Mouse (Mus musculus) hindbrain, embryonic 13.5 days (tissue): ENCODE results near the gene Hist2h2ab. TPM values are rescaled to one million over a fixed set of nuclear protein-coding genes. Genes with fewer than 3 reads are reported as not detected.
A peak's percentile ranks its signal among the peaks of the same experiment; 100 is the strongest.
"Not testable (repeated sequence)": the region's sequence is repeated elsewhere in the genome, so short reads cannot be mapped to it uniquely, and the experiment has no call there.

ENCODE experiments used
- ATAC-seq: fragments of 200-750 bp; cut with Nextera tagmentation; 2 replicates; pipeline ENCODE4 v1.8.0; 2017; ENCODE audit warnings: moderate TSS enrichment; ENCODE audit not compliant: low FRiP score
- H3K27ac ChIP-seq: fragments of 300-500 bp; sonication (generic); 2 replicates; pipeline ENCODE4 v1.5.1; 2015; ENCODE audit warnings: inconsistent platforms, mild to moderate bottlenecking, moderate library complexity
- H3K27me3 ChIP-seq: fragments of 300-500 bp; sonication (generic); 2 replicates; pipeline ENCODE4 v1.6.1; 2015; ENCODE audit warnings: mild to moderate bottlenecking, inconsistent platforms
- H3K36me3 ChIP-seq: fragments of 300-500 bp; sonication (generic); 2 replicates; pipeline ENCODE4 v1.6.1; 2015; ENCODE audit warnings: mild to moderate bottlenecking, inconsistent platforms
- H3K4me1 ChIP-seq: fragments of 300-500 bp; sonication (generic); replicated peaks from 2 replicates; pipeline ENCODE4 v1.6.1; 2015; ENCODE audit warnings: inconsistent platforms
- H3K4me2 ChIP-seq: fragments of 300-500 bp; sonication (generic); 2 replicates; pipeline ENCODE4 v1.6.1; 2015; ENCODE audit warnings: inconsistent platforms, mild to moderate bottlenecking, moderate library complexity
- H3K4me3 ChIP-seq: fragments of 300-500 bp; sonication (generic); 2 replicates; pipeline ENCODE4 v1.5.1; 2015; ENCODE audit warnings: mild to moderate bottlenecking, inconsistent platforms
- H3K9ac ChIP-seq: fragments of 300-500 bp; sonication (generic); 2 replicates; pipeline ENCODE4 v1.6.1; 2015; ENCODE audit warnings: mild to moderate bottlenecking, inconsistent platforms
- H3K9me3 ChIP-seq: fragments of 300-500 bp; sonication (generic); 2 replicates; pipeline ENCODE4 v1.6.1; 2016; ENCODE audit warnings: inconsistent platforms
- WGBS: fragments of 180-500 bp; shearing (Covaris S2); methylation state at CpG from one replicate; pipeline ENCODE4 v1.1.7; 2015; 5-methylcytosine and 5-hydroxymethylcytosine counted together
- microRNA-seq: library from miRNA; unstranded; fragments of <30 nt; microRNA quantifications from one replicate; pipeline ENCODE4, GENCODE M21; 2016
- polyA plus RNA-seq: library from polyadenylated mRNA; unstranded; fragments of >200 nt; fragmentation: Nextera tagmentation; extraction: Ambion mirVana; gene quantifications from 2 replicates; pipeline ENCODE4 v1.2.1, GENCODE M21; 2015

Gene Hist2h2ab
- polyA plus RNA-seq, 1 experiment from 2014 or later, result not detected

DNA sequence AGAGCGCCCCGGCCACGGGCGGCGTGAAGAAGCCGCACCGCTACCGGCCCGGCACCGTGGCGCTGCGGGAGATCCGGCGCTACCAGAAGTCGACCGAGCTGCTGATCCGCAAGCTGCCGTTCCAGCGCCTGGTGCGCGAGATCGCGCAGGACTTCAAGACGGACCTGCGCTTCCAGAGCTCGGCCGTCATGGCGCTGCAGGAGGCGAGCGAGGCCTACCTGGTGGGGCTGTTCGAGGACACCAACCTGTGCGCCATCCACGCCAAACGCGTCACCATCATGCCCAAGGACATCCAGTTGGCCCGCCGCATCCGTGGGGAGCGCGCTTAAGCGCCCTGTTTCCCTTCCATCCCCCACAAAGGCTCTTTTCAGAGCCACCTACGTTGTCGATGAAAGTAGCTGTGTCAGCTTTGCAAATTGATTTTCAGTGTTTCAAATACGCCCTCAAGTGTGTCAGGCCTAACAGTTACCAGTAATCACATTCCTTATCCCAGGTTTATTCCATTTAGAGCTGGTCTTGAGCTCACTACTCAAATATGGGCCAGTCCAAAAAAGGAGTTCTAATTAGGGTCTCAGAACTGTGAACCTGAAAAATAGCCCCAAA is 49.2 kb downstream of the Hist2h2ab start:
- ATAC-seq, result peak; percentile 55
- H3K27me3 ChIP-seq, H3K36me3 ChIP-seq, H3K9me3 ChIP-seq: not testable (repeated sequence)
- WGBS, result under 1% methylated on average over 13 of the region's 44 CpGs
- Histone ChIP-seq H3K9ac (peak overlapping the region; percentile 67), H3K4me3 (peak overlapping the region; percentile 54), H3K4me2 (peak overlapping the region; percentile 84), H3K27ac (peak overlapping the region; percentile 96), H3K4me1 (peaks cover 23% of the 10 kb centered on the region)

Small RNA genes within 50 kb of the gene (microRNA-seq; reads per million reads assigned to microRNA genes)
- gene Gm44492 (not detected), gene Gm47311 (not detected), gene Gm47313 (not detected)

Other genes with a start within 250 kb of the Hist2h2ab start
- 59.5 and 65.4 TPM in 2 replicates for gene Plekho1, start 223.9 kb upstream of the Hist2h2ab start, polyA plus RNA-seq
- gene Vps45, start 161.4 kb upstream of the Hist2h2ab start, polyA plus RNA-seq, result 62.9 and 64.0 TPM in 2 replicates
- gene Otud7b, start 115.3 kb upstream of the Hist2h2ab start, polyA plus RNA-seq, result 11.0 and 13.6 TPM in 2 replicates
- 11.5 and 12.8 TPM in 2 replicates for gene Mtmr11, start 57.9 kb upstream of the Hist2h2ab start, polyA plus RNA-seq
- 149 and 151 TPM in 2 replicates for gene Sf3b4, start 47.5 kb upstream of the Hist2h2ab start, polyA plus RNA-seq
- gene Sv2a, start 38.7 kb upstream of the Hist2h2ab start, polyA plus RNA-seq, result 84.0 and 88.7 TPM in 2 replicates
- gene Bola1, start 156 bp upstream of the Hist2h2ab start, polyA plus RNA-seq, result 64.0 and 65.6 TPM in 2 replicates
- gene Hist2h2ac, start 1.0 kb downstream of the Hist2h2ab start, polyA plus RNA-seq, result 3.1 and 3.6 TPM in 2 replicates
- 4.3 TPM in 2 replicates for gene Hist2h2be, start 1.3 kb downstream of the Hist2h2ab start, polyA plus RNA-seq
- 4.1 and 5.3 TPM in 2 replicates for gene Hist2h3c2, start 19.3 kb downstream of the Hist2h2ab start, polyA plus RNA-seq
- gene Hist2h2aa2, start 20.4 kb downstream of the Hist2h2ab start, polyA plus RNA-seq, result 64.9 and 67.2 TPM in 2 replicates
- gene Hist2h2aa1, start 25.6 kb downstream of the Hist2h2ab start, polyA plus RNA-seq, result 15.6 and 29.2 TPM in 2 replicates
- gene Hist2h3c1, start 26.8 kb downstream of the Hist2h2ab start, polyA plus RNA-seq, result 0.62 TPM in 1 of 2 replicates, not detected in the other
- gene Hist2h4, start 43.4 kb downstream of the Hist2h2ab start, polyA plus RNA-seq, result 5.2 and 6.1 TPM in 2 replicates
- gene Hist2h3b, start 48.8 kb downstream of the Hist2h2ab start, polyA plus RNA-seq, result 19.6 and 22.4 TPM in 2 replicates
- 2.7 and 3.4 TPM in 2 replicates for gene Hist2h2bb, start 49.9 kb downstream of the Hist2h2ab start, polyA plus RNA-seq
- 1.5 and 1.7 TPM in 2 replicates for gene Fcgr1, start 74.1 kb downstream of the Hist2h2ab start, polyA plus RNA-seq
- gene BC107364, start 232.4 kb downstream of the Hist2h2ab start, polyA plus RNA-seq, result not detected in 2 replicates